Mouse (Mus musculus) lung, embryonic 16.5 days (tissue): ENCODE measurements at regions not wholly inside any gene's neighbourhood (a gene's known extent, or its start where the extent isn't known, plus 50 kb on each side); places are given as distances from the start of the nearest gene placed in this dataset.

Experiments
- ATAC-seq: fragments of 200-750 bp; cut with Nextera tagmentation; 2 replicates; pipeline ENCODE4 v1.8.0; 2017; ENCODE audit warnings: low read depth, mild to moderate bottlenecking, moderate library complexity
- H3K27ac ChIP-seq: fragments of 300-500 bp; sonication (generic); 2 replicates; pipeline ENCODE4 v1.5.1; 2014; ENCODE audit warnings: mild to moderate bottlenecking, control low read depth, low read length
- H3K27me3 ChIP-seq: fragments of 300-500 bp; sonication (generic); 2 replicates; pipeline ENCODE4 v1.6.1; 2014; ENCODE audit warnings: low read depth, low read length, mixed read lengths; ENCODE audit not compliant: control insufficient read depth, insufficient read depth
- H3K36me3 ChIP-seq: fragments of 300-500 bp; sonication (generic); 2 replicates; pipeline ENCODE4 v1.6.1; 2014; ENCODE audit warnings: low read length; ENCODE audit not compliant: control insufficient read depth, insufficient read depth
- H3K4me1 ChIP-seq: fragments of 300-500 bp; sonication (generic); replicated peaks from 2 replicates; pipeline ENCODE4 v1.6.1; 2014; ENCODE audit warnings: low read length, mixed read lengths; ENCODE audit not compliant: control insufficient read depth, insufficient read depth
- H3K4me2 ChIP-seq: fragments of 300-500 bp; sonication (generic); 2 replicates; pipeline ENCODE4 v1.6.1; 2014; ENCODE audit warnings: low read depth, low read length, control low read depth
- H3K4me3 ChIP-seq: fragments of 300-500 bp; sonication (generic); 2 replicates; pipeline ENCODE4 v1.5.1; 2014; ENCODE audit warnings: mild to moderate bottlenecking, low read length, control low read depth
- H3K9ac ChIP-seq: fragments of 300-500 bp; sonication (generic); 2 replicates; pipeline ENCODE4 v1.6.1; 2014; ENCODE audit warnings: low read length, control low read depth
- H3K9me3 ChIP-seq: fragments of 300-500 bp; sonication (generic); 2 replicates; pipeline ENCODE4 v1.6.1; 2016; ENCODE audit warnings: low read length; ENCODE audit not compliant: control insufficient read depth
- WGBS: fragments of 180-500 bp; shearing (Covaris S2); extraction: QIAGEN DNeasy Blood & Tissue Kit; methylation state at CpG from one replicate; pipeline ENCODE4 v1.1.7; 2014; 5-methylcytosine and 5-hydroxymethylcytosine counted together

GRCm38 (mm10) chr6:144897526-144897925 is 115.7 kb upstream of the Sox5 start:
- WGBS: 52% methylated on average over 3 of the region's 3 CpGs
- no peak overlapping the region for H3K4me2 ChIP-seq
- no peaks in the 10 kb centered on the region for H3K9me3 ChIP-seq
- ATAC-seq: no peak
- H3K4me3 ChIP-seq: no peak overlapping the region
- H3K27me3 ChIP-seq: no peaks in the 10 kb centered on the region
- H3K27ac ChIP-seq: no peak overlapping the region
- H3K36me3 ChIP-seq: no peaks in the 10 kb centered on the region
- peaks cover 6% of the 10 kb centered on the region for H3K4me1 ChIP-seq
- H3K9ac ChIP-seq: no peak overlapping the region

- Histone ChIP-seq H3K4me1 (peaks cover 11% of the 10 kb centered on the region), H3K27ac (0 out of 2 replicates have a peak overlapping the region, but pooled peaks have one; percentile 9), H3K27me3 (no peaks in the 10 kb centered on the region), H3K4me3 (no peak overlapping the region), H3K4me2 (peak overlapping the region; percentile 18), H3K9ac (no peak overlapping the region), H3K36me3 (no peaks in the 10 kb centered on the region), H3K9me3 (no peaks in the 10 kb centered on the region)
- 16% methylated on average over 2 of the region's 2 CpGs for WGBS
- ATAC-seq: peak; percentile 35; the same call in 1 of the 2 replicates
Measured at GRCm38 (mm10) chr6:144890914-144891313, 109.1 kb upstream of the Sox5 start.

- H3K4me3 ChIP-seq: no peak overlapping the region
- peaks cover 11% of the 10 kb centered on the region for H3K4me1 ChIP-seq
- 0 out of 2 replicates have a peak overlapping the region, but pooled peaks have one; percentile 27 for H3K27ac ChIP-seq
- no peaks in the 10 kb centered on the region for H3K36me3 ChIP-seq
- 19% methylated on average over 8 of the region's 8 CpGs for WGBS
- H3K27me3 ChIP-seq: no peaks in the 10 kb centered on the region
- 0 out of 2 replicates have a peak overlapping the region, but pooled peaks have one; percentile 28 for H3K9ac ChIP-seq
- peak overlapping the region; percentile 25; the same call in 1 of the 2 replicates for H3K4me2 ChIP-seq
- peak; percentile 80 for ATAC-seq
- no peaks in the 10 kb centered on the region for H3K9me3 ChIP-seq
Measured at GRCm38 (mm10) chr6:144890166-144890565, 108.4 kb upstream of the Sox5 start.

GRCm38 (mm10) chr6:144883117-144883516 is 101.3 kb upstream of the Sox5 start:
- H3K27me3 ChIP-seq: no peaks in the 10 kb centered on the region
- ATAC-seq: no peak
- H3K4me3 ChIP-seq: no peak overlapping the region
- no peak overlapping the region for H3K4me2 ChIP-seq
- H3K4me1 ChIP-seq: no peaks in the 10 kb centered on the region
- H3K36me3 ChIP-seq: no peaks in the 10 kb centered on the region
- H3K27ac ChIP-seq: no peak overlapping the region
- H3K9me3 ChIP-seq: no peaks in the 10 kb centered on the region
- no peak overlapping the region for H3K9ac ChIP-seq
- 80% methylated on average over 4 of the region's 4 CpGs for WGBS

GRCm38 (mm10) chr6:144880098-144880497 is 98.3 kb upstream of the Sox5 start:
- H3K9ac ChIP-seq: no peak overlapping the region
- 89% methylated on average over 10 of the region's 10 CpGs for WGBS
- no peak overlapping the region for H3K4me3 ChIP-seq
- no peak overlapping the region for H3K4me2 ChIP-seq
- no peaks in the 10 kb centered on the region for H3K9me3 ChIP-seq
- H3K27ac ChIP-seq: no peak overlapping the region
- no peaks in the 10 kb centered on the region for H3K27me3 ChIP-seq
- H3K36me3 ChIP-seq: no peaks in the 10 kb centered on the region
- no peaks in the 10 kb centered on the region for H3K4me1 ChIP-seq
- no peak for ATAC-seq

GRCm38 (mm10) chr6:144876758-144877157 is 95.0 kb upstream of the Sox5 start:
- Histone ChIP-seq H3K27ac (no peak overlapping the region), H3K36me3 (no peaks in the 10 kb centered on the region), H3K4me2 (no peak overlapping the region), H3K4me1 (no peaks in the 10 kb centered on the region), H3K27me3 (no peaks in the 10 kb centered on the region), H3K4me3 (no peak overlapping the region), H3K9me3 (no peaks in the 10 kb centered on the region), H3K9ac (no peak overlapping the region)
- WGBS: 79% methylated on average over 12 of the region's 12 CpGs
- ATAC-seq: no peak

DNA sequence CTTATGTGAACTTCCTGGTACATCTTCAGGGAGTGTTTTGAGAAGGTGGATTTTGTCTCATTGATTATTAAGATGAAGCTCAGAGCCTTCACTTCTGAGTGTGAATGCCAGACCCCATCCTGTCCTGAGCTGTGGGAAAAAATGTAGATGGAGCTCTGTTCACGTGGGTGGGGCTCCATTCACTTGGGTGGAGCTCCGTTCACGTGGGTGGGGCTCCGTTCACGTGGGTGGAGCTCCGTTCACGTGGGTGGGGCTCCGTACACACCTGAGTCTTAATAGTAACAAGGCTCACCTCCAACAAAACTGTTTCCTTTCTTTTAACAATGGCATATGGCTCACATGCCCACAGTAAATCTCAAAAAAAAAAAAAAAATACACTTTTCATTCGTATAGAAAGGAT is 94.1 kb upstream of the Sox5 start:
- no peaks in the 10 kb centered on the region for H3K36me3 ChIP-seq
- no peaks in the 10 kb centered on the region for H3K27me3 ChIP-seq
- no peak overlapping the region for H3K27ac ChIP-seq
- H3K9ac ChIP-seq: no peak overlapping the region
- no peak for ATAC-seq
- no peak overlapping the region for H3K4me3 ChIP-seq
- no peaks in the 10 kb centered on the region for H3K4me1 ChIP-seq
- no peaks in the 10 kb centered on the region for H3K9me3 ChIP-seq
- 61% methylated on average over 9 of the region's 9 CpGs for WGBS
- H3K4me2 ChIP-seq: no peak overlapping the region

GRCm38 (mm10) chr6:144874251-144874650 is 92.5 kb upstream of the Sox5 start:
- Histone ChIP-seq H3K9me3 (no peaks in the 10 kb centered on the region), H3K4me1 (no peaks in the 10 kb centered on the region), H3K27me3 (no peaks in the 10 kb centered on the region), H3K9ac (no peak overlapping the region), H3K4me3 (no peak overlapping the region), H3K4me2 (no peak overlapping the region), H3K36me3 (no peaks in the 10 kb centered on the region), H3K27ac (no peak overlapping the region)
- no peak for ATAC-seq
- 75% methylated on average over 5 of the region's 5 CpGs for WGBS

DNA sequence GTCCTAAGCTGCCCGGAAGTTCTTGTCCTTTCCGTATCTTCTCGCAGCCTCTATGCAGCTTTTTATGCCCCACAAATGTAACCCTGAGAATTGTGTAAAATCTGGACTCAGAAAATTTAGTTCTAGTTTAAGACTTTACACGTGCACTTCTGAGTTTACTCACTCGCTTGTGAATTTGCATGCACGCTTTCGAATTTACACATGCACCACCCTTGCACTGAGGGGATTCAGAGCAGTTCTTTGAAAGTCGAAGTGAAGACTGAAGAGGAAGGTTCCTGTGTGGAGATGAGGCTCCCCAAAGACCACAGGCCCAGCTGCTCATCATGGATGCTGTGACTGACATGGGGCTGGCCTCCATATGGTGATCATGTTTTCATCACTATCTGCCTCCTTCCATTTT is 89.2 kb upstream of the Sox5 start:
- ATAC-seq: no peak
- H3K27me3 ChIP-seq: no peaks in the 10 kb centered on the region
- no peaks in the 10 kb centered on the region for H3K9me3 ChIP-seq
- H3K27ac ChIP-seq: no peak overlapping the region
- no peaks in the 10 kb centered on the region for H3K36me3 ChIP-seq
- no peaks in the 10 kb centered on the region for H3K4me1 ChIP-seq
- no peak overlapping the region for H3K9ac ChIP-seq
- 92% methylated on average over 8 of the region's 8 CpGs for WGBS
- H3K4me3 ChIP-seq: no peak overlapping the region
- H3K4me2 ChIP-seq: no peak overlapping the region

DNA sequence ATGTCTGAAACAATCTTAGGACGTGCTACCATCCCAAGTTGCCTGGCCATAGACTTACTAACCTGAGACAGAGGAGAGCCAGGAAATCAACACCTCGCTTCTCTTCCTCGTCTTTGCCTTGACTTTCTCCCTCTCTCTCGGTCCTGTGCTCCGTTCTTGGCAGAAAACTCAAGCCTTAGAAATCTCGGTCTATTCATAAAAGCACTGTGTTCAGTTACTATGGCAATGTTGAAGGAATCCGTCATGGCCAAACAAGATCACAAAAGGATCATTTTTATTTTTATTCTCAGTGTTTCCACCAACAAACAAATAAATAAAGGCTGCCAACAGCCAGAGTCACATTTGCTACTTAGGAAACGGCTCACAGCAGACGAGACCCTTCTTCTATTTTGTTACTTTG is 85.6 kb upstream of the Sox5 start:
- H3K27ac ChIP-seq: no peak overlapping the region
- no peak overlapping the region for H3K4me2 ChIP-seq
- no peak for ATAC-seq
- H3K9me3 ChIP-seq: no peaks in the 10 kb centered on the region
- H3K4me3 ChIP-seq: no peak overlapping the region
- no peaks in the 10 kb centered on the region for H3K4me1 ChIP-seq
- H3K36me3 ChIP-seq: no peaks in the 10 kb centered on the region
- WGBS: 75% methylated on average over 9 of the region's 9 CpGs
- no peak overlapping the region for H3K9ac ChIP-seq
- H3K27me3 ChIP-seq: no peaks in the 10 kb centered on the region
